Mouse (Mus musculus): ENCODE data around the gene Arl13b.
A peak's percentile ranks its signal among the peaks of the same experiment; 100 is the strongest.

Arl13b gene

DNA sequence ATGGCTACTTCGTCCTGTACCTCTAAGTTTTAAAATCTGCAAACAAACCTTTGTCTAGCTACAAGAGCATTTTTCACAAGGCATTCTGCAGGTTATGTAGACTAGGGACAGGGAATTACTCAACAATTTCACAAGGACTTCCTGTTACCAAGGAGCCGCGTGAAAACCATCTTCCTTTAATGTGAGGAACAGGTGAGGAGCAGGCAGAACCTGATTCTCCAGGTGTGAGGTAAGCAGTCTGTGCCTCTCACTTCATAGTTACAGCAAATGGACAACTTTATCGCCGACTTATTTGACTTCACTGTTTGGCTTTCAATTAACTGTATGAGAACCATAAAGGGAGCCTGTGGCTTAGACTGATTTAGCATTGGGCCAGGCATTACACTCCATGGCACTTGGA, 32.3 kb downstream of the Arl13b start, which contains the start of gene Stx19:
TSS of gene Stx19 (plus strand) at position 186 of the 400 bp plus-strand sequence.
- no peak for DNase-seq (ENCODE audit: low read depth)

DNA sequence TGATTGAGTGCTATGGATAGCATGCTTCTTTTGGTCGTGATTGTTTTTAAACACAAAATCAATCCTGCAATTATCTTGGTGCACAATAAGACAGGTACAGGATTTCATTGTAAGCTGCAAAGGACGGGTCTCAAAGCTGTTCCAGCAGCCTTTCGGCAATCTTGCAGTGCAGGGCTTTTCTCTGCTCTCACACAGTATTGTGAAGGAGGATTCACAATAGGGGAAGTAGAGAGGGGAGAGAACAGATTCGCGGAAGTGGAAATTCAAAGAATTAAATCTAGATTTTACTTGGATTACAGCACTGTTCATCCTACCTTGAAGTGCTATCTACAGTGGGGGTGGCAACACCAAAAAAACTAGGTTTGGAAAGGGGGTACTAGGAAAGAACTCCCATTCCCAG, 33.0 kb downstream of the Arl13b start:
- no peak for DNase-seq (ENCODE audit: low read depth)

DNA sequence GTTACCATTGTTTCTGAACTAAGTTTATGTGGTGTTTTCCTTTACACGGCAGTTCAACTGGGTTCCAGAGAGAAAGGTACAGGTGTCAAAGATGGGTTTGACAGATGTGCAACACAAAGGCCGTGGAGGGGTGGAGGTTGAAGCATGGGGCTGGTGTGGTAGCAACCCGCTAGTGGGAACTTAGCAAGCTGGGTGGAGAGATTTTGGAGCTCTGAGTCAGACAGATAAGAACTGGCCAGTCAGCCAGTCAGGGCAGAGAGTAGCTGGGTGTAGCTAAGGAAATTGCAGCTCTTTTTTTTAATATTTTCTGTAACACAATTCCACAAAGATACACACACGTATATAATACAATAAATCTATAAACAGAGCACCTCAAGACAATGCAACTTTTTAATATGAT, 36.0 kb downstream of the Arl13b start:
- no peak for DNase-seq (ENCODE audit: low read depth)

DNA sequence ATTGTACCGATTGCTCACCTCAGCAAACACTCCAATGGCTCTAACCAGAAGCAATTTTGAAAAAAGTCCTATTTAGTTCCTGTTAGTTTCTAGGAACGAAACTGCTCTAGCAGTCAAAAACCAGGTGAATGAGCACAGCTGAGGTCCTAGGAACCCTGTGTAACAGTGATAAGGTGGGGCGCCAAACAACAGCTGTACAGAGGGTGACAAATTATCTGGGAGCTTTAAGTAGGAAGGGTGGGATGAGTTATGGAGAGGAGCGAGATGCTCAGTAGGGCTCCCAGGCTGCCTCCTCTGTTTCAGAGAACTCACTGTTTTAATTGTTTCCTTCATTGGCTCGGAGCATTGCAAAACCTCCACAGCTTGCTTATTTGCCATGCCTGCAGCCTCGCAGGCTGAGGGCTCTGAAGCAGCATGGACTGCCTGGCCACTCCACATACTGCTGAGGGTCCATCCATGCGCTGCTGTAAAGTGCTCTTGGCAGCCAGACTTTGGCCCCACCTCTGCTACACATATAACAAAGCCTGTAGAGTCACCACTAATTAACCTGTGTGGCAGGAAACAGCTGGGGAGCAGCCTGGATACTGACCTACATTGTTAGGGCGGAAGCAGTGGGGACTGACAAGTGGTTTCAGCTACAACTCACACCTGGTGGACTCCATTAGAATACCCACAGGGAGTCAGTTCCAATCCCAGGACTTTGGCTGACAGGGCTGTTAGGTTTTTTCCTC, 39.4 kb downstream of the Arl13b start:
- no peak for DNase-seq (ENCODE audit: low read depth)

DNA sequence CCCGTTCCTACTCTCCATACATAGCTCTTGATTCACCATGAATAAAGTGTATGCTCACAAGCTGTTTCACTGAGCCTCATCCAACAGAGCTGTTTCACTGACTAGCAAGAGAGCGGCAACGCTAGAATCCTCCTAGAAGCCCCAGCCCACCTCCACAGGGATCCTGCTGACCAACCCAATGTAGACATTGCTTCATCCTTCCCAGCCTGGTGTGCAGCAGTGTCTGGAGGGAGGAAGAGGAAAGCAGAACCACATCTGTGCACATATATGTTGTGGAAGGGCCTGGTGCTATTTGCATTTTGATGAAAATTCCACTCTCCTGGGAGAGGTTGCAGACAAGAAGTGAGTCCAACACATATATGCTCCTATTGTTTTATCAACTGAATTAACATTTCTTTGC, 42.2 kb downstream of the Arl13b start:
- DNase-seq (ENCODE audit: low read depth), result no peak

DNA sequence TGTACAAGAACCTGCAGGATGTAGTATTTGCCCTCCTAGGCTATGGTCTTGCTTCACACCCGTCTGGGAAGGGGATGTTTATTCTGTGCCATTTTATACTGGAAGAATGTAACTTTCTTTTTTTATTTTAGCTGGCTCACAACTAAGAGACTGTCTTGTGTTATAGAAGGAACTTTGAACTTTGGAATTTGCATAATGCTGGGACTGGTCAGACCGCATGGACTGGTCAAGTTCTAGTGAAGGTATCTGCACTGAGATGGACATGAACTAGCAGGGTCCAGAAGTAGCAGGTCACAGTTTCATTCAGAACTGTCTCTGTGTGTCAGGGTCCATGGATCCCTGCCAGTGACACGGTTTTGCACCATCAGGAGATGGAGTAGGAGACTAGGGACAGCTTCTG, 47.0 kb downstream of the Arl13b start:
- no peak for DNase-seq (ENCODE audit: low read depth)

DNA sequence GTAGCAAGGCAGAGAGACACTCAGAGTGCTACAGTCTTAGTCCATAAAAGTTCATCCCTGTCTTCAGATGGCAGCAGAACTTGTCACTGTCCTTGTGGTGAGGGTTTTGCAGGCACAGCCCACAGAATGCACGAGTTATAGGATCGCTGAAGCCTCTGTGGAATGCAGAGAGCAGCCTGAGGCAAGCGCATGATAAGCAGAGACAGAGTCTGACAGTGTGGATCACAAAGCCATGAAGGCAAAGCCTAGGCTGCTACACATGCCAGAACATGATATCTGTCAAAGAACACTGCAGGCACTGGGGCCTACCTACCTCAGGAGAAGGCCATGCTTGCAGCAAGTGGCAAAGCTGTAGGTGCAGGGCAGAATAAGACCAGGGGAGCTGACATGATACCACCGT, 47.4 kb downstream of the Arl13b start:
- no peak for DNase-seq (ENCODE audit: low read depth)

DNA sequence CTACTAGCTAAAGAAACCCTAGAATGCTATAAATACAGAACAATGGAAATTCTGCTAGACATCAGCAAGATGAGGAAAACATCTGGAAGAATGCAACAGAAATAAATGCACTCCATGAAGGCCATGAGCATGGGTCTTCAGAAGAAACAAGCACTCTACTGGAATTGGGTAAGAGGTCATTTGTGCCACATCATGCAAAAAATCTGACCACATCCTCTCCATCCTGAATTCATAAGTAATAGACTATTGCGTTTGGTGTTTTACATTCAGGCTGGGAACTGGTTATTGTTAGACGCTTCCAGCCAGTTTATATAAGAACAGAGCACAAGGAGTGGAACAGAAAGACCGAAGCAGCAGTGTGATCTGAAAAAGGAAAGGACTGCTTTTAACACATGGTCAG, 48.0 kb downstream of the Arl13b start:
- no peak for DNase-seq (ENCODE audit: low read depth)

DNA sequence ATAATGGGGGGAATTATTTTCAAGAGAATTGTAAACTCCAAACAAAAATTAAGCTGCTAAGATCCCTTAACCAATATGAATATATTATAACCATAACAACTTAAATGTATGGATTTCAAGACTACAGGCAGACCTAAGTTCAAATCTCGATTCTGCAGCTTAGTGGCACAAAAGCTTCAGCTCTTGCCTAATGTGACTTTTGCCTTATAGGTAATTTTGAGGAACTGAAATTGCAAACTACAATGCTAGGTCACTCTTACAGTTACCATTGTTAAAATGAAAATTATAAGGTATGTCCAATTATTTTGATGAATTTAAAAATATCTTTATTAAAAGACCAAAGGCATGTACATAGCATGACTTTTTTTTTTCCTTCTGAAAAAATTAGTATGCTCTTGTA, 50.2 kb downstream of the Arl13b start:
- no peak for DNase-seq (ENCODE audit: low read depth)

DNA sequence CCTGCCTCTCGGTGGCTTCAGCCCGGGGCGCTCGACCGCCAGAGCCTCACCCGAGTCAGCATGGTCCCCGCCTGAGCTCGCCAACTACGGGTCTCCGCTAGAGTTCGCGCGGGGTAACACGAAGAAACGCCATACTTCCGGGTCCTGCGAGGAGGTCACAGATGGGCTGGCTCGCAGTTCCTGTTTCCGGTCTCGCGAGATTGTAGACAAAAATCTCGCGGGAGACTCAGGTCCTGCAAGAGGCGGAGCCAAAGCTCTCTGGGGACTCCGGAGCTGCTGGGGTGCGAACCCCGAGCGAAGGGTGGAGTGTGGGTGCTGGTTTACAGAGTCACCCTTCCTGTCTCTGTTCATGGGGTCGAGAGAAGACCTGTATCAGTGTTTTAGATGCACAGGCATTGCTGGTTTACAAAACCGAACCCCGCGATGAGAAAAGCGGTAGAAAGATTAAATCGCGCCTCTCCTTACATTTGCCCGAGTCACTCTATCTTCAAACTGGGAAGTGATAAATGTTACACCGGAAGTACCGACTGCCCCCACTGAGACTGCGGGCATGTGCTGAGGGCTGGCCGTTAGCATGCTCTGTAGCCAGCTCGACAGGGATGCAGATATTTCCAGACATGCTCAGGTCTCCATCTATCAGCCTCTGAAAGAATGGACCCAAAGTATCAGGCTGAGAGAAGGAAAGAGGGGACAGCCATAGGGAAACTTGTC, 60.1 kb downstream of the Arl13b start, which contains the start of gene Nsun3:
TSS of gene Nsun3 (minus strand) at position 198 of the 711 bp plus-strand sequence.
- DNase-seq (ENCODE audit: low read depth), result peak; percentile 97

DNA sequence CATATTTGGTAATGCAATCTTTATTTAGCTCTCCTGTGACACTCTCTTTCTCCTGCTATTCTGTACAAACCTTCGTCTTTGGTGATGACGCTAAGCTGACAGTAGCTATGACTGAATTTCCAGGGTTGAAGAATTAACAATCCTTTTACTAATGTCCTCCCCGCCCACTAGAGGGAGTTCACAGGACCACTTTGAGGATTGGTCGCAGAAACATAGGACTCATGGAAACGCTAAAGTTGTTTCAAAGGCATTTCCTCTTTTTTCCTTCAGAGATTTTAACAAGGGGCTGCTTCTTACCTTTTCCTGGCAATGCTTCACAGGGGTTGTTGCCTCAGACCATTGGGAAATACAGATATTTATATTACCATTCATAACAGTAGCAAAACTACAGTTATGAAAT, 64.6 kb downstream of the Arl13b start:
- DNase-seq (ENCODE audit: low read depth), result peak; percentile 46

DNA sequence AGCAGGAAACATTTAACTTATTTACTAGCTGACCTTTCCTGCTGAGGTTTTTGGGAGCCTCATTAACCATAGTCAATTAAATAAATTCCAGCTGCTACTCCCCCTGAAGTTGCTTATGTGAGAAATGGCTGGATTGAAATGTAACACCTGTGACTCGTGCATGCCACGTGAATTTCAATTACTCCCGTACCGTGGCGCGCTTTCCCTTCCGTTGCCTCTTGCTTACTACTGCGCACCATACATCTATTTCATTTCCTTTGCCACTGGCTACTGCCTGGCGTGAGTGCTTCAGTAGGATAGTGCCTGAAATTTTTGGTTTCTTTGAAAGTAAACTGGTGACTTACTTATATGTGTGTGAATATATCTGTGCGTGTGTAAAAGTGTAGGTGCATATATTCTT, 68.6 kb downstream of the Arl13b start:
- DNase-seq (ENCODE audit: low read depth), result no peak

DNA sequence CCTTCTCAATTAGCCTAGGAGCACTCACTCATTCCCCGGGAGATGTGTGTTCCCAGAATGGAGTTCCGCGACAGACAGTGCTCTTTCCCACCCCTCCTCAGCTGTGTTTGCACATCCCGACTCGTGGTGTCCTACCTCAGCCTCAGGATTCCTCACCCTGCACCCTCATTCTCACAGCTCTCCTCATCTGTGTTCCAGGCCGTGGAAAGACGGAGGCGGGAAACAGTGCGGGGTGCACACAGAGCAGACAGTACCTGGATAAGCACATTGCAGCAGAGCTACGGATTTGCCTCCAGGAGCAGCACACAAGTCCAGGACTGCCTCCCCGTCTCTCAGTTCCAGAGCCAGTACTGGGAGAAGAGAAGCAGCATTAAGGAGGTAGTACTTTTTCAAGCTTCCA, 70.8 kb downstream of the Arl13b start:
- DNase-seq (ENCODE audit: low read depth), result no peak

DNA sequence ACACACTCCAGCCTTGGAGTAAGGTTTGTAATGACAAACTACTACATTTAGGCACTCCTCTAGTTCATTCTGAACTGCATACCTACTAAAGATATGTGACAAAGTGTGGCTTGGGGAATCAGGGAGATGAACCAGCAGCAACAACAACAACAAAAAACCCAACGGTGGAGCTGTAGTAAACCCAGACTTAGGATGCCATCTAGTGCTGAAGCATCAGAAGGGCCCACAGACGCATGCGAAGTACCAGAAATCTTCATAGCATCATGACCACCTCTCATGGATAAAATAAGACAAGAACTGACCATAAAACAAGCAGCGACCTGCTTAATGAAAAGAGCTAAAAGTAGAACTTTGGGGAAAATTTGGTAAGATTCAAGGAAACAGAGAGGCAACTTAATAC, 73.4 kb downstream of the Arl13b start:
- DNase-seq (ENCODE audit: low read depth), result no peak

DNA sequence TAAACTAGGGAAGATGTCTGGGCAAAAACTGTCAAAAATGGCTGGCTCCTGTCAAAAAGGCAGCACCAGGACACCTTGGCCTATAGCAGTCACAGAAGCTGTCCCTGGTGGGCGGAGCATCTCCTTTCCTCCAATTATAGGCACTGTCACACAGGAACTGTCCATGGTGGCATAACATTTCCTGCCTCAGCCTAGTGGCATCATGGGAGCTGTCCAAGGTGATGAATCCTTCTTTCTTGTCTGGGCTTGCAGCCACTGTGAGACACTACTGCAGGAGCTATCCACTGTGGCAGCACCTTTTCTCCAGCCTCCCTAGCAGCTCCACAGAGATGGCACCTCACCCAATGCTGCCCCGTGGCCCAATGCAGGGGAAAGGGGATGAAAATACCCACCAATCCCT, 88.5 kb downstream of the Arl13b start:
- DNase-seq (ENCODE audit: low read depth), result peak; percentile 58

DNA sequence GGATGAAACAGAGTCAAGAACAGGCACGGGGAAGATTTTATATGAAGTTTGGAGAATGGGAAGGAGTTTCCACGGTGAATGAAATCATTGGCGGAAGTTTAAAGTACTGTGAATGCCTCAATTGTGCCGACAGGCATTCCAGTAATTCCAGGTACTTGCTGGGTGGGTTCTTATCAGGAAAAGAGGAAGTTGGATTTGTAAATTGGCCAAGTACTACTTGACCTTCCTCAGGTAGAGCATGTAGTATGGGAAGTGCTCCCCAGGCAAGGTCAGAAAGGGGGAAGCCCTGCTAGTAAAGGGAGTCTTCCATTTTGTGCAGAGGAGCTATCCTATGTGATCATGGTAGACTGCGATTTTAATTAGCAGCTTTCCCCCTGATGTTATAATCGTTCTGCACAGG, 91.5 kb downstream of the Arl13b start:
- no peak for DNase-seq (ENCODE audit: low read depth)

DNA sequence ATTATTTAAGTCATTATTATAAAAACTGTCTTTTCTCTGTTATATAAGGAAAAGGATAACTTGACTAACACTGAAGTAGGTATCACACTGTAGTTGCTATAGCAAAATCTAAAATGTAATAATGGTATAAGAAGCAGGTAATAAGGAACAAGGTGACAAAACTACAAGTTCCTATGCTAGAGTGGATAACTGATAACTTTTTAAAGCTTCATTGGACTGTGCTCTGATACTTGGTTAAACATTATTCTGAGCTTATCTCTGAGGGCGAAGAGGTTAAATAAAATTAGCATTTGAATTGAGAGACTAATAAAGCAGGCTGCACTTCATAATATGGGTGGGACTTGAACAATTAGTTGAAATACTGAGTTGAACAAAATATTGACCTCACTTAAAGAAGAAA, 93.2 kb downstream of the Arl13b start:
- no peak for DNase-seq (ENCODE audit: low read depth)

DNA sequence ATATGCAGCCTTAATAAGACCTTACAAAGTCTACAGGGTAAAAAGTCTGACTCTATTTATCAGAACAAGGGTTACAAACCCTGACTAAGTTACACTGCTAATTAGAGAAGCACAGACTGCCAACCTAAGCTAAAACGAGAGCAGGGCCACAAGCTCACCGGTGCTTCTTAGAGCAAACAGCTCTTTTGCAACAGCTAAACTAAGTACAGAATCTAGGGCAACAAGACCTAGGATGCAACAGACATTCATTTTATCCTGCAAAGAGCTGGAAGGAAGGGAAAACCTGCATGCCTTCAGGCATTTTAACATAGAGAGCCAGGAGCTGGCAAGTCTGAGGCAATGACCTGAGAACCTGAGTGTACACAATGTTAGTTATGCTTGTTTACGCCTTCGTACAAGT, 93.8 kb downstream of the Arl13b start:
- DNase-seq (ENCODE audit: low read depth), result no peak

DNA sequence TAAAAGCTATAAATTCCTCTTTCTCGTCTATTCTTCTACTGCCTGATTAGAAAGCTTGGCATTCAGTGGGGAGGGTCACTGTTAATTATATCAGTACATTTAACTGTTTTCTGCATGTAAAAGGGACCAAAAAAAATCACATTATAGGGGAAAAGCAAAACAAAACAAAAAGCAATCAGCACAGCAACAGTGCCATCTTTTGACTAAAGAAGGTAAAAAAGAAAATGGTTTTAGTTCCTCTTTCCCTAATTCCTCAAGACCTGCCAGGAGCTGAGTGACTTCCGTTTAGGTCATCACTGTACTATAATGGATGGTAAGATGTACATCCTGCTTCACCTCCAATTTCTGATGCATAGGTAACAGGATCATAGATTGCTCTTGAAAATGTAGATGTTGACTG, 101.0 kb downstream of the Arl13b start:
- no peak for DNase-seq (ENCODE audit: low read depth)

Data from naive thymus-derived CD4-positive, alpha-beta T cell, adult 2 months (primary cell).